Mouse (Mus musculus): Measurements from ENCODE around the gene Neurl3. TPM values are rescaled to one million over a fixed set of nuclear protein-coding genes. Genes with fewer than 3 reads are reported as not detected.

The Neurl3 gene
- 33.7 and 62.7 TPM in 2 replicates for polyA plus RNA-seq (2011; ENCODE audit: insufficient read depth, insufficient read length, low replicate concordance, missing spikeins)

DNA sequence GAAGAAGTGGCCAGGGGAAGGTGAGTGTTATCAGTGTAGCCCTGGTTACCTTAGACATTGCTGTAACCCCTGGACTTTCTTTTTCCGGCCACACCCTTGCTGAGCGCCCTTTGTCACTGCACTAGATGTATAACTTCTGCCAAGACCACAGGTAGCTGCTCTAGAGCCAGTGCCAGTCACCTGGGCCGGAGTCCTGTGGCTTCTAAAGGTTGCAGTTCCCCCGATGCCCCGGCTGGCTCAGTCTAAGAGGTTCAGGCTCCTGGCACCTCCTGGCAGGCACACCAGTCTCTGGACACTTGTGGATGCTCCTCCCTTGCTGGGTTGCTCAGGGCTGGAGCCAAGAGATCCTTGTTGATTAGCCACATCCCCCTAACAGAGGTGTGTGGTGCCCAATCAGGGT is at the start of gene Neurl3:
Neurl3 (minus strand) TSS at position 225 of the 400 bp plus-strand sequence.
- WGBS = 41% methylated on average over 5 of the region's 5 CpGs
- Histone ChIP-seq H3K4me1 (ENCODE audit: control insufficient read depth, insufficient read depth, low read length) (peaks cover 2% of the 10 kb centered on the region), H3K4me3 (replicated peaks; ENCODE audit: control insufficient read depth, low read depth, low read length) (peak within 1 kb of the TSS; percentile 75), H3K27ac (ENCODE audit: control insufficient read depth, insufficient read depth, low read depth, low read length, poor library complexity) (peak within 1 kb of the TSS; percentile 91)
- no peak for TF ChIP-seq POLR2A (IDR thresholded peaks at IDR 0.05; ENCODE audit: borderline replicate concordance, control insufficient read depth, low read depth, low read length)
- TF ChIP-seq CTCF (IDR thresholded peaks at IDR 0.05; ENCODE audit: control insufficient read depth, insufficient read depth, low read length) = no peak

DNA sequence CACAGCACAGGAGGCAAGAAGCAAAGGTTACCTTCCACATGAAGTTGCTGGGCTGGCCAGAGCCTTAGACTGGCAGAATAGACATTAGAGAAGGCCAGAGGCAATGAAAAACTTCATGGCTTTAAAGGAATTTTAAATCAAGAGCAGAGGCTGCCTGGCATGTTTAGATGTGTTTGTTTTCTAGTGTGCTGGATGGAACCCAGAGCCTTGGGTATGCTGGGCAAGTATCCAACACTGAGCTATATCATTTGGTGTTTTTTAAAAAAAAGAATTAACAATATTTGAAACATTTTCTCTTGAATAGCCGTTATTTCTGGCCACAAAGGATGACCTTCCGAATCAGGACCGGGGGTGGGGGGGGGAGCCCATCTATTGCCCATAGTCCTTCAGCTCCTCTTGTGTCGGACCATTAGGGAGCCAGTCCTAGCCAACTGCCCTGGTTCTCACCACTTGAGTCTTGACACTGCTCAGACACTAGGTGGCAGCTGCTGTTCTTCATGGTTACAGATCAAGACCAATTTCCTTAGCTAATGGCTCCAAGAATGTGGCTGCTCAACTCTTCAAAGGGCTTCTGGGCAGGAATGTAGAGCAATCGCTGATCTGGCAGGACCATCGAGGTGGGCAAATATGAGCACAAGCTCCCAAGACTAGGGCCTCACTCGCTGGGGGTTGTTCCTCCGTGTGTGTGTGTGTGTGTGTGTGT is 49.4 kb upstream of the Neurl3 start:
- no peaks in the 10 kb centered on the region for H3K4me1 ChIP-seq (ENCODE audit: control insufficient read depth, insufficient read depth, low read length)
- 30% methylated on average over 8 of the region's 8 CpGs for WGBS
- no peak overlapping the region for H3K27ac ChIP-seq (ENCODE audit: control insufficient read depth, insufficient read depth, low read depth, low read length, poor library complexity)
- H3K4me3 ChIP-seq (replicated peaks; ENCODE audit: control insufficient read depth, low read depth, low read length) = no peak overlapping the region
- TF ChIP-seq POLR2A (IDR thresholded peaks at IDR 0.05; ENCODE audit: borderline replicate concordance, control insufficient read depth, low read depth, low read length) (no peak), CTCF (IDR thresholded peaks at IDR 0.05; ENCODE audit: control insufficient read depth, insufficient read depth, low read length) (peak; percentile 48; the same call in 1 of the 2 replicates)

DNA sequence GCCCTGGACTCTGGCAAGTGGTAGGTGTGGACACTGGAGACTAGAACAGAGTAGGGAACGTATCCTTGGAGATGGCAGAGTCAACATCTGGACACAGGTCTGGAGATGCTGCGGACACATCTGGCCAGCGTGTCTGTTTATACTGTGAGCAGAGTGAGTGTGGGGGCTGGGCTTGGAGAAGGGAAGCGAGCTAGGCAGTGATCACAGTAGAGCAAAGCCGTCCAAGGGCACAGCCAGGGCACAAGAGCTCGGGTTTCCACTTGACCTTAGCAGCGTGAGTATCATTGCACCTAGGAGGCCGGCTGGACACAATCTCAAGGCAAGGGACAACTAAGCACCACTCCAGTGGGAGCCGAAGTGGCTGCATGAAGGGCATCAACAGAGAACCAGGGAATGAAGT is 48.6 kb upstream of the Neurl3 start:
- H3K4me3 ChIP-seq (replicated peaks; ENCODE audit: control insufficient read depth, low read depth, low read length) = no peak overlapping the region
- TF ChIP-seq CTCF (IDR thresholded peaks at IDR 0.05; ENCODE audit: control insufficient read depth, insufficient read depth, low read length) = no peak
- no peak for TF ChIP-seq POLR2A (IDR thresholded peaks at IDR 0.05; ENCODE audit: borderline replicate concordance, control insufficient read depth, low read depth, low read length)
- no peaks in the 10 kb centered on the region for H3K4me1 ChIP-seq (ENCODE audit: control insufficient read depth, insufficient read depth, low read length)
- H3K27ac ChIP-seq (ENCODE audit: control insufficient read depth, insufficient read depth, low read depth, low read length, poor library complexity) = no peak overlapping the region
- 78% methylated on average over 9 of the region's 9 CpGs for WGBS

DNA sequence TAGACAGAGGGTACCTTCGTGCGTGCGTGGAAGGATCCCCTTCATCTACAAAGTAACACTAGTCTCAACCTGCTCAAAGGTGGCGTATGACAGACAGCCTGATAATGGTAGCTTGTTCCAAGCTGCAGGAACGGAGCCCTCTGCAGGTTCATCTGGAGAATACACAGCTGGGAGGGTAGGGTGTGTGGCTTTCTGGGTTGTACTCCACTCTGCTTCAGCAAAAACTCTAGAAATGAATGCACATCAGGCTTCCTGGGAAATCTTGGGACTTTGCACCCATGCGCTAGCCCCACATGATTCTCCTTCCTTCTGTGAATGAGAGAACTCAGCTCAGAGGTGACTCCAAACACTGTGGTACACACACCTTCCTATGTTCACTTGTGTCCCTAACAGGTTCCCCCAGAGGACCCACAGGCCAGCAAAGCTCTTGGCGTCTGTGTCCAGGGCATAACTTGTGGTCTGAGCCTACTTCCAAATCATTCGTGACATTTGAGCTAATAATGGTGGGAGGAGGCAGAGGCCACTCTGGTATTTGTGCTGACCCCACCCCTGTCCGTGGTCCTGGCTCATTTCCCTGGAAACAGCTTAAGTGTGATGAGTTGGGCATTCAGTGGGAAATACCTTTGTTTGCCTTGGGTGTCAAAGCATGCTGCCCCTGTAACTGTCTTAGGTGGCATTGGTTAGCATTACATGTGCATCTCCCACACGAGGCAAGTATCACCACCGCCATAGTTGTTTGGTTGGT is 47.5 kb upstream of the Neurl3 start:
- H3K27ac ChIP-seq (ENCODE audit: control insufficient read depth, insufficient read depth, low read depth, low read length, poor library complexity) = no peak overlapping the region
- TF ChIP-seq POLR2A (IDR thresholded peaks at IDR 0.05; ENCODE audit: borderline replicate concordance, control insufficient read depth, low read depth, low read length) (no peak), CTCF (IDR thresholded peaks at IDR 0.05; ENCODE audit: control insufficient read depth, insufficient read depth, low read length) (peak; percentile 42; the same call in 1 of the 2 replicates)
- WGBS = 75% methylated on average over 11 of the region's 11 CpGs

DNA sequence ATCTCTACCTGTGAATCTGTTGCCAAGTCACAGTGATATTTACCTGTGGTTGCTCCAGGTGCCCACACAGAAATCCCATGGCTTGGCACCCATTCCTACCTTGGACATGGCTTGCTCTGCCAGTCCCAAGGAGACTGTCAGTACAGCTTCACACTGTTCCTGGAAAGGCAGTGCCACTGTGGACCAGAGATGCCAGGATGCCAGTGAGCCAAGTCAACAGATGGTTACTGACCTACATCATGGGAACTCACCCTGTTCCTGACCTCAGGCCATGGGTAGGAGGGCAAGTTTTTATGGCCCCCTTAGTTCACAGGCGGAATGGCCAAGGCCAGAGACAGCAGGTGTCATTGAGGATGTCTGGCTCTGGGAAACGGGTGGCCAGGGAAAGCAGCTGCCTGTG is 46.7 kb upstream of the Neurl3 start:
- H3K4me3 ChIP-seq (replicated peaks; ENCODE audit: control insufficient read depth, low read depth, low read length) = no peak overlapping the region
- no peak overlapping the region for H3K27ac ChIP-seq (ENCODE audit: control insufficient read depth, insufficient read depth, low read depth, low read length, poor library complexity)
- no peaks in the 10 kb centered on the region for H3K4me1 ChIP-seq (ENCODE audit: control insufficient read depth, insufficient read depth, low read length)
- 75% methylated on average over 2 of the region's 2 CpGs for WGBS
- TF ChIP-seq CTCF (IDR thresholded peaks at IDR 0.05; ENCODE audit: control insufficient read depth, insufficient read depth, low read length) = no peak
- TF ChIP-seq POLR2A (IDR thresholded peaks at IDR 0.05; ENCODE audit: borderline replicate concordance, control insufficient read depth, low read depth, low read length) = no peak

More for the DNA sequence above, 47.5 kb upstream of the Neurl3 start:
- Histone ChIP-seq H3K4me1 (ENCODE audit: control insufficient read depth, insufficient read depth, low read length) (no peaks in the 10 kb centered on the region), H3K4me3 (replicated peaks; ENCODE audit: control insufficient read depth, low read depth, low read length) (no peak overlapping the region)

DNA sequence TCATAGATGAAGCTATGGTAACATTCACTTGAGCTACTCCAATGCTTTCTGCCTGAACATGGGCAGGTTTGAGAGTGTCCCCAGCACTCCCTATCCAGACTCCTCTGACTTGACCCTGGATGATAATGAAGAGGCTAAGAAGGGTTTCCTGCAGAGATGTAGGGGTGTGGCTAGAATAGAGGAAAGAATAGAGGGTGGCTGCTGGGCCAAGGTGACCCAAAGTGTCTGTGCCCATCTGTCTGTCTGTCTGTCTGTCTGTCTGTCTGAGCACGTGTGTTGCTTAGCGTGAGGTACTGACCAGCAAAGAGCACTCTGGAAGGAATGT is 41.3 kb upstream of the Neurl3 start:
- 85% methylated on average over 2 of the region's 2 CpGs for WGBS
- Histone ChIP-seq H3K4me3 (replicated peaks; ENCODE audit: control insufficient read depth, low read depth, low read length) (no peak overlapping the region), H3K4me1 (ENCODE audit: control insufficient read depth, insufficient read depth, low read length) (no peaks in the 10 kb centered on the region), H3K27ac (ENCODE audit: control insufficient read depth, insufficient read depth, low read depth, low read length, poor library complexity) (no peak overlapping the region)
- TF ChIP-seq CTCF (IDR thresholded peaks at IDR 0.05; ENCODE audit: control insufficient read depth, insufficient read depth, low read length) (no peak), POLR2A (IDR thresholded peaks at IDR 0.05; ENCODE audit: borderline replicate concordance, control insufficient read depth, low read depth, low read length) (no peak)

DNA sequence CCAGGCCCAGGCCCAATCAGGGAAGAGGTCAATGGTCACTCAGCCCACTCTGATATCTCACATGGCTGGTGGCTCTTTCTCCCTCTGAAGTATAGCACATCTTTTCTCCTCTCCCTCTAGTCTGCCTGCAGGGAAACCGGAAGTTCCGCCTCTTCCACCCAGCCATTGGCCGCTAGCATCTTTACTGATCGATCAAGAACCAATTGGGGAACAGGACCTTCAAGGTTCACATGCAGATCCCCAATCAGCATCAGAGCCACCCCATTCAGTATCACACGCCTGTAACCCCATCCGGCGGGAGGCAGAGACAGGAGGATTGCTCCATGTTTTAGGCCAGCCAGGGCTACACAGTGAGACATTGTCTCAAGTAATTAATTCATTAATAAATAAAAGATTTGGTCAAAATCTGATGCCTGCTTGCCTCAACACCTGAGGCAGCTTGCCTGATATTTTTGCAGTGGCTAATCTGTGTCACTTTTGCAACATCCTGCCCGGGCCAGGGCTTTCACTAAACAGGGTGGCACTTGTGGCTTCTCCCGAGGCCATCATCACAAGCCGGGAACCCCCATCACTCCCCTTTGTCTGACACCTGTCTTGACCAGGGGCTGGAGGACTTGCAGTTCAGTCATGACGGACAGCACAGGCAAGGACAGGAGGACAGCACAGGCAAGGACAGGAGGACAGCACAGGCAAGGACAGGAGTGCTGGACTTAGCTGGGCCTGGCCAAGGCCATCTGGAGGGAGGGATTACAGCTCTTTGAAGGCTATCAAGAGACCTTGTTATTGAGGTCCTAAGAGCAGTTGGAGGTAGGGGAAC is 40.7 kb upstream of the Neurl3 start:
- TF ChIP-seq POLR2A (IDR thresholded peaks at IDR 0.05; ENCODE audit: borderline replicate concordance, control insufficient read depth, low read depth, low read length) (no peak), CTCF (IDR thresholded peaks at IDR 0.05; ENCODE audit: control insufficient read depth, insufficient read depth, low read length) (no peak)
- WGBS = 74% methylated on average over 11 of the region's 11 CpGs
- Histone ChIP-seq H3K27ac (ENCODE audit: control insufficient read depth, insufficient read depth, low read depth, low read length, poor library complexity) (no peak overlapping the region), H3K4me1 (ENCODE audit: control insufficient read depth, insufficient read depth, low read length) (no peaks in the 10 kb centered on the region), H3K4me3 (replicated peaks; ENCODE audit: control insufficient read depth, low read depth, low read length) (no peak overlapping the region)

DNA sequence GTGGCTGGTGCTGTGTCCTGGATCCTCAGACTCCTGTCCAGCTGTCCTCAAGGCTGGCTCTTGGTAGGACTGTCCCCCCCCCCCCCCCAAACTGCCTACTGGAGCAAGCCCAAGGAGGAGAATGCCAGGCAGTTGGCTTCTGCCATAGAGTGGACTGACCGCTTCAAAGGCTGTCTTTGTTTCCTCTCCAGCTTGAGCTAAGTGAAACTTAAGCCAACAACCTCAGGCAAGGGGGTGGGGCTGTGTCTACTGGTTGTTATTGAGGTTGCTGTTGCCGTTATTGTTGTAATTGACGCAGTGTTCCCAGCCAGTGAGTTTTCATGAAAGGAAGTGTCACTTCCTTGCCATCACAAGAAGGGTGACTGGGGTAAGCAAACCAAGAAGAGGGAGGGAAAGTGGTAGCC is 35.0 kb upstream of the Neurl3 start:
- Histone ChIP-seq H3K4me1 (ENCODE audit: control insufficient read depth, insufficient read depth, low read length) (peaks cover 4% of the 10 kb centered on the region; the same call in 1 of the 2 replicates), H3K27ac (ENCODE audit: control insufficient read depth, insufficient read depth, low read depth, low read length, poor library complexity) (peak overlapping the region; percentile 98), H3K4me3 (replicated peaks; ENCODE audit: control insufficient read depth, low read depth, low read length) (peak overlapping the region; percentile 85)
- 2% methylated on average over 3 of the region's 3 CpGs for WGBS
- TF ChIP-seq CTCF (IDR thresholded peaks at IDR 0.05; ENCODE audit: control insufficient read depth, insufficient read depth, low read length) (no peak), POLR2A (IDR thresholded peaks at IDR 0.05; ENCODE audit: borderline replicate concordance, control insufficient read depth, low read depth, low read length) (no peak)

All from bone marrow, adult 2 months (tissue).